Comparison of ENCODE assay signal across 27 mouse cellular contexts in the genomic region with DNA sequence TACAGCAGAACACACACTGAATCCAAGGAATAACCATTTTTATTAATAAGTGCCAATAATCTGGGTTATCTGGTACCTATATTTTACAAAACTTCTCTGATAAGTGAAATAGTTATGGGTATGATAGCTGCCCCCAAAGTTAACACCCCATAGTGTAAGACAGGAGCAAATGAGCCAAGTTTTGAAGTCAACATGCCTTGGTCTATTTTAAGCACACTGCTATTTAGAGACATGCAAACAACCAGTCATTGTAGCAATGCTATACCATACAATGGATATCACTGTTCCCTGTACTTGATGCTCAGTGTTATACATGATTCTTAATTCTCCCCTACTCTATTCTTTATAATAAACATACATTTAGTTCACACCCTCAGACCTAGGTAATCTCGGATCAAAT.
"Had no signal": no experiment of that assay in that cellular context is flagged by ENCODE, and none has a peak within 500 bp of the region (broad histone marks: within the 10 kb centered on the region; RNA-seq: fewer than 3 reads in every experiment).

No protein-coding gene starts in this region.

- H3K27me3 ChIP-seq: hindbrain, embryonic 12.5 days; intestine, embryonic 15.5 days; limb, embryonic 12.5 days; liver, embryonic 13.5 days; liver, embryonic 15.5 days had no signal

- H3K4me3 ChIP-seq: gastrocnemius, adult 2 months; heart, embryonic 10.5 days; hindbrain, embryonic 10.5 days; hindbrain, embryonic 12.5 days; intestine, embryonic 15.5 days; layer of hippocampus, adult 2 months; left cerebral cortex, adult 2 months; limb, embryonic 10.5 days; limb, embryonic 12.5 days; liver, embryonic 13.5 days; liver, embryonic 15.5 days had no signal

- DNase-seq: gastrocnemius, adult 2 months; gastrocnemius, postnatal 10 days; gastrocnemius, postnatal 25 days; heart, postnatal 4 days; kidney, adult 18-20 months; kidney, adult 8-10 months; kidney, postnatal 10 days; kidney, postnatal 25 days; kidney, postnatal 4 days; liver; liver, embryonic 13.5 days; liver, postnatal 0 days had no signal

- H3K9ac ChIP-seq: hindbrain, embryonic 12.5 days; hindbrain, embryonic 14.5 days; intestine, embryonic 15.5 days; limb, embryonic 12.5 days; liver, embryonic 13.5 days; liver, embryonic 15.5 days; liver, postnatal 0 days had no signal

- H3K36me3 ChIP-seq: heart, embryonic 10.5 days; hindbrain, embryonic 10.5 days; hindbrain, embryonic 12.5 days; intestine, embryonic 15.5 days; limb, embryonic 10.5 days; limb, embryonic 12.5 days; liver, embryonic 13.5 days; liver, embryonic 15.5 days had no signal

- ATAC-seq: forebrain, embryonic 16.5 days; hindbrain, embryonic 16.5 days; inflammation-experienced regulatory T-cells, adult 6 months; intestine, embryonic 15.5 days; intestine, postnatal 0 days; liver, postnatal 0 days had no signal

- H3K4me1 ChIP-seq: hindbrain, embryonic 12.5 days; intestine, embryonic 15.5 days; limb, embryonic 12.5 days; liver, embryonic 13.5 days; liver, embryonic 15.5 days had no signal

- H3K27ac ChIP-seq: gastrocnemius, adult 2 months; heart, embryonic 10.5 days; hindbrain, embryonic 10.5 days; hindbrain, embryonic 12.5 days; hindbrain, embryonic 14.5 days; intestine, embryonic 15.5 days; layer of hippocampus, adult 2 months; left cerebral cortex, adult 2 months; limb, embryonic 10.5 days; limb, embryonic 12.5 days; liver, embryonic 13.5 days; liver, embryonic 15.5 days had no signal

- H3K4me2 ChIP-seq: hindbrain, embryonic 12.5 days; hindbrain, embryonic 14.5 days; intestine, embryonic 15.5 days; limb, embryonic 12.5 days; liver, embryonic 11.5 days; liver, embryonic 13.5 days; liver, embryonic 15.5 days had no signal

- H3K9me3 ChIP-seq: heart, embryonic 10.5 days; hindbrain, embryonic 10.5 days; hindbrain, embryonic 12.5 days; intestine, embryonic 15.5 days; limb, embryonic 10.5 days; limb, embryonic 12.5 days; liver, embryonic 13.5 days; liver, embryonic 15.5 days had no signal
